Mouse (Mus musculus): Measurements from ENCODE around the gene Denr.
A peak's percentile ranks its signal among the peaks of the same experiment; 100 is the strongest.

The Denr gene

DNA sequence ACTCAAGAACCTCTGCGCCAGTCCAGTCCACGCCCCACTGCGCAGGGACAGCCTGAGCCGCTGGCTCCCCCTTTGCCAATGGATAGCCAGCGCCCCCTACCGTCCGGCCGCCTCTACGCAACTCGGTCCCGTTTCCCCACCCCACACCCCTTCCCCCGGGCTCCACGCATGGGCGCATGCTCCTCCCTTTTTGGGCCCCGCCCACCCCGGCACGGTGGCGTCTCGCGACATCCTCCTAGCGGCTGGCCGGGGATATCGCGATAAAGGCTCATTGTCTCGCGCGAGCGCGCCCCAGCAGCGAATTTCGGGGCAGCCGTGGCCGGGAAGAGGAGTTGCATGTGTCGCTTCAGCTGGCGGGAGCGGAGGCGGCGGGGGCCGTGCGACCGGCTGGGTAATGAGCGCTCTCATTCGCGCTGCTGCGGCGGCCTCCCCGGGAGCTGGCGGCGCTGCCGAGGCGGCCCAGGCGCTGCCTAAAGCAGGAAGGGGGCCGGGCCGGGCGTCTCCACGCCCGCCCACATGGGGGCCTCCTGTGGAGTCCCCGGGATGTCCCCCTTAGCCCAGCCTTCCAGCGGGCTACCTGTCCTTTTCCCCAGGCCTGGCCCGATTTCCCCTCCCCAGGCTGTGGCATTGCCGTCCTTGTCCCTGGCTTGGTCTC is at the start of gene Denr:
Denr (plus strand) TSS at position 200 of the 655 bp plus-strand sequence.
- peak; percentile 99 to 100 for DNase-seq (ENCODE audit: inconsistent age in 2 of 2, low spot score in 1 of 2)

DNA sequence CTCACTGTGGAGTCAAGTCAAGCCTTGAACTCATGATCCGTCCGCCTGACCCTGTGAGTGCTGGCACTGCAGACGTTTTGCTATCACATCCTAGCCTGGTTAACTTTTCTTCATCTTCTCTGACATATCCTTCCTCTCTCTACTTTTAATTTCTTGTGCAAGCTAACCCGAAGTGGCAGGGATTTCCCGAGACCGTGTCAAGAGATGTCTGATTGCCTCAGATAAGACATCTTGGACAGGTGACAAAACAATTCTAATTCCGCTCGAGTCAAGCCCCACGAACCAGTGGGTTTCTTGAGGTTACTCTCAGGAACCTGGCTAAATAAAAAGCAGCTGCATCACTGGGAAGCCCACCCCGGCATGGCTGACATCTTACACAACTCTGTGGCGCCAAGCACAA is 48.2 kb upstream of the Denr start:
- no peak for DNase-seq (ENCODE audit: inconsistent age in 2 of 2, low spot score in 1 of 2)

- DNase-seq (ENCODE audit: inconsistent age in 2 of 2, low spot score in 1 of 2): peak in 1 of 2 experiments; percentile 54
Measured at GRCm38 (mm10) chr5:123862374-123863350, 44.3 kb upstream of the Denr start.

DNA sequence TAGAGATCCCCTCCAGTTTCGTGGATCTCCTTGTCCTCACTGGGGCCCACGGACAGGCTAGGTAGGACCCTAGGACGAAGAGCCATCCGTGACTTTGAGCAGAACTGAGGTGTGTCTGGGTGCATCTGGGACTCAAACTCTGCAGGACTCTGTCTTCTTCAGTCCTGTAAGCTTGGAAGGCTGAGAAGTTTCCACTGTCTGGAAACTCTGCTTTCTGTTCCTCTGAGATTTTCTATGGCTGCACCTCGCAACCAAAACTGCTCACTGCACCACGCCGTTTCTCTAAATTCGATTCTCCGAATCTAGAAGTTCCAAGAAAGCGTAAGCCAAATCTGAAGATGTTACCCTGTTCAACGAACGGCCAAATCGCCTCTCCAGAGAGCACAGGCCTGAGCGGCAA is 43.0 kb upstream of the Denr start:
- no peak for DNase-seq (ENCODE audit: inconsistent age in 2 of 2, low spot score in 1 of 2)

GRCm38 (mm10) chr5:123865365-123865764 is 41.6 kb upstream of the Denr start, which contains the start of gene Hcar2:
Hcar2 (minus strand) TSS chr5:123865499.
- peak in 1 of 2 experiments; percentile 68 for DNase-seq (ENCODE audit: inconsistent age in 2 of 2, low spot score in 1 of 2)

DNA sequence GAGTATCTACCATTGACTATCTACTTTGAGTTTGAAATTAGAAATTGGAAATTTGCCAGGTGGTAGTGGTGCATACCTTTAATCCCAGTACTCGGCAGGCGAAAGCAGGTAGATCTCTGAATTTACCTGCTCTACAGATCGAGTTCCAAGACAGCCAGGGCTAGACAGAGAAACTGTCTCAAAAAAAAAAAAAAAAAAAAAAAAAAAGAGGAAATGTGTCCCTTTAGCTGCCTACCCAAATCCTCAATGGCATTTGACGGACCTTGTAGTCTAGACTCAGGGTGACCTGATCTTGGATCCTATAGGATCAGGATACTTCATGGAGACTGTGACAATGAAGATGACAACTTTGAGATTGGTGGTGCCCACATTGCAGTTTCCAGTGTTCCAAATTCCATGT is 40.5 kb upstream of the Denr start:
- no peak for DNase-seq (ENCODE audit: inconsistent age in 2 of 2, low spot score in 1 of 2)

DNA sequence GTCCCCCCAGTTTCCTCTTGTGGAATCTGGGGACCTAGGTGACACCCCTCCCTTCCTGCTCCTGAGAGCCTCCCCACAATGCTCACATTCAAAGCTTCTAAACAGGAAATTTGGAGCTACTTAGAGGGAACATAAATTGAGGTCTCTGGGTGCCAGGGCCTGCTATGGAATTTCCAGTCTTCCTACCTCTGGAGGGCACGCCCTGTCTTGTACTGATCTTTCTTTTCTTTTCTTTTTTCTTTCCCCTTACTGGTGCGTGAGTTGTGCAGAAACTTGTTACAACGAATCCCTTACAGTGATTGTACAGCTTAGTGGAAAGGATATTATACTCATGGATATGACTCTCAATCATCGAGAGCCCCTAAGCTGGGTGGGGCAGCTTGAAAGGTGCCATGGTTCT is 37.4 kb upstream of the Denr start:
- no peak for DNase-seq (ENCODE audit: inconsistent age in 2 of 2, low spot score in 1 of 2)

DNA sequence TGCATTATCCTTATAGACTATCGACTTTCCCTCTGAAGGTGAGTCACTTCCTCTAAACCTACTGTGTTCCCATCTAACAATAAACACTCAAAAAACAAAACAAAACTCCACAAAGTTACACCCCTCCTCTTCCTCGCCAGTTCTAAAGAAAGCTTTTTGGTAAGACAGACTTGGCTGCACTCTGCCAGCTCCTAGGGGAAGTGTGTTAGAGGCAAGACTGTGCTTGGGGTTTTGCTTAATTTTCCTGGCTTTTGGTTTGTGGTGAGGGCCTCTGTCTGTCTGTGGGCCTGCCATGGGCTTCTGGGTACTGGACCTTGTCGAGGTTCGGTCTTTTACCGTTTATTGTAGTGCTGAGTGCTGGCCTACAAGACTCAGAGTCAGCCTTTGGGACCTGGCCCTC is 32.8 kb upstream of the Denr start:
- DNase-seq (ENCODE audit: inconsistent age in 2 of 2, low spot score in 1 of 2): no peak

- DNase-seq (ENCODE audit: inconsistent age in 2 of 2, low spot score in 1 of 2): no peak
Measured at GRCm38 (mm10) chr5:123878056-123878455, 28.9 kb upstream of the Denr start.

DNA sequence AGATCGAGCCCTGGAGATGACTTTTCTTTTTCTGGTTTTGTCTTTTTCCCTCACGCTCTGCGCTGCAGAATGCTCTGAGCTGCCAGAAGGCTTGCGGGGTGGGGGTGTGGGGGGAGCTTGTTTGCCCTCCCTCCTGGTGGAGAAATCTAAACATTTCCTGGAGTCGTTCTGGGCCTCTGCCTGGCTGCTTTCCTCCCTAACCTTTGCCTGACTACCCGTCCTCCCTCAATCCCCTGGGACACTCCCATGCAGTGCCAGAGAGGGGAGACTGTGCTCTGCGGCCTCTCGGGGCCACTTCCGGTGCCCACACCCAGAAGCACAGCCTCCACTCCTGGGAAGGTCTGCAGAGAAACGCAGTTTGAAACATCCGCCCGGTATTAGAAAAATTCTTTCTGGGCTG is 27.0 kb upstream of the Denr start, which contains the start of gene Hcar1:
Hcar1 (minus strand) TSS at position 93 of the 400 bp plus-strand sequence.
- peak in 1 of 2 experiments; percentile 51 for DNase-seq (ENCODE audit: inconsistent age in 2 of 2, low spot score in 1 of 2)

GRCm38 (mm10) chr5:123880778-123881177 is 26.2 kb upstream of the Denr start:
- no peak for DNase-seq (ENCODE audit: inconsistent age in 2 of 2, low spot score in 1 of 2)

DNA sequence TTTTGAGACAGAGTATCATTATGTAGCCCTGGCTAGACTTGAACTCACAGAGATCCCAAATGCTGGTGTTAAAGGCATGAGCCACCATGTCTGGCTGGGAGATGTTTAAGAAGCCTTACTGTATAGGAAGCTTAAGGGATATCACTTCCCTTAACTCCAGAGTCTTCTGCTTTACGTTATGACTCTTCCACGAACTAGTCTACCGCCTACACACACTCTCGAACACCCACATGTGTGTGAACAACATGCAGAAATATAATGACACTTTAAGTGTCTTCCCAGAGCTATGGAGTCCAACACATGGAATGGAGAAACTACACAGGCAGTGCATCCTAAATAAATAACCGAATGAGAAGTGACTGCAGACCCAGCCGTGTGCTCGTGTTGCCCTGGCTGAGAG is 23.1 kb upstream of the Denr start:
- DNase-seq (ENCODE audit: inconsistent age in 2 of 2, low spot score in 1 of 2): no peak

- no peak for DNase-seq (ENCODE audit: inconsistent age in 2 of 2, low spot score in 1 of 2)
Measured at GRCm38 (mm10) chr5:123884332-123884731, 22.6 kb upstream of the Denr start.

GRCm38 (mm10) chr5:123886365-123886764 is 20.6 kb upstream of the Denr start:
- no peak for DNase-seq (ENCODE audit: inconsistent age in 2 of 2, low spot score in 1 of 2)

- DNase-seq (ENCODE audit: inconsistent age in 2 of 2, low spot score in 1 of 2): no peak
Measured at GRCm38 (mm10) chr5:123890312-123890711, 16.7 kb upstream of the Denr start.

- DNase-seq (ENCODE audit: inconsistent age in 2 of 2, low spot score in 1 of 2): no peak
Measured at GRCm38 (mm10) chr5:123890987-123891386, 16.0 kb upstream of the Denr start.

- peak in 1 of 2 experiments; percentile 58 for DNase-seq (ENCODE audit: inconsistent age in 2 of 2, low spot score in 1 of 2)
Measured at GRCm38 (mm10) chr5:123891669-123892068, 15.3 kb upstream of the Denr start.

- DNase-seq (ENCODE audit: inconsistent age in 2 of 2, low spot score in 1 of 2): no peak
Measured at GRCm38 (mm10) chr5:123893520-123893919, 13.5 kb upstream of the Denr start.

DNA sequence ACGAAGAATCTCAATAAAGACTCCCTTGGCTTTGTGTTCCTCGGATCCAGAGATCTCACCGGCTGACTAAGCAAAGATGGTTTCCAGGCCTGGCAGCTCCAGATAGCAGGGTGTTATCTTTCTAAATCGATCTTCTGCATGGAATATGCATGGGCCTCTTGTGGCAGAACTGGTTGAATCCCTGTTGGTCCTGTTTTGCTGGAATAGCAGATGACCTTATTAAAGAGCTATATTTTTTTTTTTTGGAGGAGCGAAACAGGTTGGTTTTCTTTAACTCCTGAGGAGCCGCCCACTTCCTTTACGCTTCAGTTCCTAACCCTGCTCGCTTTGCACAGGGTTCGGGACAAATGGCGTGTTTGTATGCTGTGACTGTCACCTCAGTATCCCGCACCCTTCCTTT is 10.6 kb upstream of the Denr start:
- DNase-seq (ENCODE audit: inconsistent age in 2 of 2, low spot score in 1 of 2): no peak

DNA sequence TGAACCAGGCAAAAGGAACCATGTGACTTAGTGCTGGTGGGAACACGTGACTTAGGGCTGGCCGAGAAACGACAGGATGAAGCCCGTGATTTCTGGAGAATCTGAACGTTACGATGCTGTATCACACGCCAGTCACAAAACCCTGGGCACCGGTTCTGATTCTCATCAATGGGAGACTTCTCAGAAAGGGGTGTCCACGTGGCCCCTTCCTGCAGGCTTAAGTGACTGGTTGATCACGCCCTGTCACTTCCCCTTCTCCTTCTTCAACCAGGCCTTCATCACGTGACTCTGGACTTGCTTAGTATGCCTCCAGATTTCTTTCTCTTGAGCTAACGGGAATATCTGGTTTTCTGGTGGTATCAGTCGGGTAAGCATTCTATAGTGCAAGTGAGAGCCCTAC is 9.6 kb upstream of the Denr start:
- DNase-seq (ENCODE audit: inconsistent age in 2 of 2, low spot score in 1 of 2): no peak

GRCm38 (mm10) chr5:123904059-123904672 is 2.8 kb upstream of the Denr start:
- DNase-seq (ENCODE audit: inconsistent age in 2 of 2, low spot score in 1 of 2): no peak
